Mouse (Mus musculus) intestine, embryonic 16.5 days (tissue): ENCODE results near the gene Lzts3. TPM values are rescaled to one million over a fixed set of nuclear protein-coding genes. Genes with fewer than 3 reads are reported as not detected.

Experiments used
- ATAC-seq: fragments of 200-750 bp; cut with Nextera tagmentation; 2 replicates; pipeline ENCODE4 v1.8.0; 2017; ENCODE audit warnings: moderate TSS enrichment, moderate library complexity
- H3K27ac ChIP-seq: fragments of 300-500 bp; sonication (generic); 2 replicates; pipeline ENCODE4 v1.5.1; 2014; ENCODE audit warnings: mild to moderate bottlenecking, low read length
- H3K27me3 ChIP-seq: fragments of 300-500 bp; sonication (generic); replicated peaks from 2 replicates; pipeline ENCODE4 v1.6.1; 2014; ENCODE audit warnings: low read length, control low read depth, mixed read lengths; ENCODE audit not compliant: control insufficient read depth, insufficient read depth
- H3K36me3 ChIP-seq: fragments of 300-500 bp; sonication (generic); 2 replicates; pipeline ENCODE4 v1.6.1; 2014; ENCODE audit warnings: low read length, control low read depth; ENCODE audit not compliant: control insufficient read depth, insufficient read depth
- H3K4me1 ChIP-seq: fragments of 300-500 bp; sonication (generic); 2 replicates; pipeline ENCODE4 v1.6.1; 2014; ENCODE audit warnings: low read length, control low read depth, mixed read lengths; ENCODE audit not compliant: control insufficient read depth, insufficient read depth
- H3K4me2 ChIP-seq: fragments of 300-500 bp; sonication (generic); 2 replicates; pipeline ENCODE4 v1.6.1; 2014; ENCODE audit warnings: low read depth, low read length, control low read depth
- H3K4me3 ChIP-seq: fragments of 300-500 bp; sonication (generic); 2 replicates; pipeline ENCODE4 v1.5.1; 2014; ENCODE audit warnings: mild to moderate bottlenecking, low read length
- H3K9ac ChIP-seq: fragments of 300-500 bp; sonication (generic); 2 replicates; pipeline ENCODE4 v1.6.1; 2014; ENCODE audit warnings: low read depth, low read length
- H3K9me3 ChIP-seq: fragments of 300-500 bp; sonication (generic); 2 replicates; pipeline ENCODE4 v1.6.1; 2016; ENCODE audit warnings: low read length, control low read depth; ENCODE audit not compliant: control insufficient read depth
- WGBS: fragments of 180-500 bp; shearing (Covaris S2); extraction: QIAGEN DNeasy Blood & Tissue Kit; methylation state at CpG from one replicate; pipeline ENCODE4 v1.1.7; 2014; 5-methylcytosine and 5-hydroxymethylcytosine counted together
- polyA plus RNA-seq: library from polyadenylated mRNA; unstranded; fragments of >200 nt; fragmentation: Nextera tagmentation; extraction: Ambion mirVana; gene quantifications from 2 replicates; pipeline ENCODE4 v1.2.1, GENCODE M21; 2015

Lzts3 gene
- polyA plus RNA-seq, 1 experiment from 2014 or later: 15.0 TPM

- H3K9ac ChIP-seq: no peak overlapping the region
- WGBS: 66% methylated on average over 1 of the region's 1 CpGs
- peaks cover 31% of the 10 kb centered on the region for H3K4me1 ChIP-seq
- no peak overlapping the region for H3K27ac ChIP-seq
- H3K4me2 ChIP-seq: no peak overlapping the region
- H3K9me3 ChIP-seq: no peaks in the 10 kb centered on the region
- no peak for ATAC-seq
- H3K36me3 ChIP-seq: no peaks in the 10 kb centered on the region
- H3K27me3 ChIP-seq: peaks cover 11% of the 10 kb centered on the region
- no peak overlapping the region for H3K4me3 ChIP-seq
Measured at GRCm38 (mm10) chr2:130632416-130632815, 10.2 kb downstream of the Lzts3 start.

- peak; percentile 87 for ATAC-seq
- Histone ChIP-seq H3K36me3 (no peaks in the 10 kb centered on the region), H3K4me3 (peak within 1 kb of the TSS; percentile 97), H3K27ac (peak within 1 kb of the TSS; percentile 73), H3K4me2 (peak within 1 kb of the TSS; percentile 72), H3K9ac (peak within 1 kb of the TSS; percentile 95), H3K9me3 (no peaks in the 10 kb centered on the region), H3K27me3 (peaks cover 5% of the 10 kb centered on the region), H3K4me1 (peaks cover 15% of the 10 kb centered on the region)
- under 1% methylated on average over 19 of the region's 25 CpGs for WGBS
Measured at GRCm38 (mm10) chr2:130629839-130630203, 12.8 kb downstream of the Lzts3 start, which contains the start of the genes Fastkd5 and Ubox5. Fastkd5 (minus strand) TSS chr2:130630027. Ubox5 (minus strand) TSS chr2:130630038.

DNA sequence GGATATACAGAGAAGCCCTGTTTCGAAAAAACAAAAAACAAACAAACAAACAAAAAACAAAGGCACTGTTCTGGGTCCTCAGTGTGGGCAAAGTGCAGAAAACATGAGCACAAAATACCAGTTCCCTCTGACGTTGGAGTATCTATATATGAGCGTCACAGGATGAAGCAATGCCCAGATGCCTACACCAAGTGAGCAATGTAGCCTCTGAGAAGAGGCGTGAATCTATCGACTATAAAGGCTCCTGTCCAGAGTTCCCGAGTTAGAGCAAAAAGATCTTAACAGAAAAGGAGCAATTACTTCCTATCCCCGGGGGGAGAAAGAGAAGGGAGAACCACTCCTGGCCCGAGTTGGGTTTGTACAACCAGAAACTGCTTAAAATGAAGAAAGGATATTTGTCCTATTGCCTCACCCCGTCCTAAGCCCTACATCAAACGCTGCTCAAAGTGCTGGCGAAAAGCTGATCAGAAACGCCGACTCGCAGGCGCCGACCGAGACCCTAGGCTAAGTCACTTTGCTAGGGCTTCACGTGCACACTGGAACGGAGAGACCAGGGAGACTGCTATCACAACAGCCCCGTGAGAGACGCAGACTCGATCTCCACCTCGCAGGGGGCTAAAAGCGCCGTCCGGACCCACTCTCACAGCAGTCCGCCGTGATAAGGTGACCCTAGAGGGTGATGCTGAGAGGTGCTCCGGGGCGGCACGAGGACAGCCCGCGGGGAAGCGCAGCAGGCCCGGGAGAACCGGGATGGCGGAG is 13.3 kb downstream of the Lzts3 start:
- Histone ChIP-seq H3K9ac (peak overlapping the region; percentile 95), H3K4me1 (peaks cover 9% of the 10 kb centered on the region), H3K27ac (peak overlapping the region; percentile 73), H3K9me3 (no peaks in the 10 kb centered on the region), H3K27me3 (peaks cover 3% of the 10 kb centered on the region), H3K4me3 (peak overlapping the region; percentile 97), H3K36me3 (no peaks in the 10 kb centered on the region), H3K4me2 (peak overlapping the region; percentile 72)
- WGBS: 2% methylated on average over 37 of the region's 37 CpGs
- peak; percentile 68 for ATAC-seq

GRCm38 (mm10) chr2:130628424-130628823 is 14.2 kb downstream of the Lzts3 start:
- H3K4me1 ChIP-seq: peaks cover 8% of the 10 kb centered on the region
- 0 out of 2 replicates have a peak, but pooled peaks cover under 1% of the 10 kb centered on the region for H3K36me3 ChIP-seq
- H3K9me3 ChIP-seq: no peaks in the 10 kb centered on the region
- H3K27me3 ChIP-seq: no peaks in the 10 kb centered on the region
- peak overlapping the region; percentile 97 for H3K4me3 ChIP-seq
- H3K4me2 ChIP-seq: peak overlapping the region; percentile 72; the same call in 1 of the 2 replicates
- H3K9ac ChIP-seq: no peak overlapping the region
- 56% methylated on average over 3 of the region's 3 CpGs for WGBS
- no peak overlapping the region for H3K27ac ChIP-seq
- no peak for ATAC-seq

- H3K4me2 ChIP-seq: no peak overlapping the region
- peaks cover 20% of the 10 kb centered on the region for H3K36me3 ChIP-seq
- no peak overlapping the region for H3K4me3 ChIP-seq
- H3K9me3 ChIP-seq: no peaks in the 10 kb centered on the region
- ATAC-seq: no peak
- no peak overlapping the region for H3K9ac ChIP-seq
- no peaks in the 10 kb centered on the region for H3K4me1 ChIP-seq
- WGBS: 88% methylated on average over 7 of the region's 7 CpGs
- H3K27me3 ChIP-seq: no peaks in the 10 kb centered on the region
- no peak overlapping the region for H3K27ac ChIP-seq
Measured at GRCm38 (mm10) chr2:130618972-130619371, 23.6 kb downstream of the Lzts3 start.

GRCm38 (mm10) chr2:130613091-130613490 is 29.5 kb downstream of the Lzts3 start:
- no peak overlapping the region for H3K4me2 ChIP-seq
- H3K4me3 ChIP-seq: no peak overlapping the region
- no peak for ATAC-seq
- H3K27ac ChIP-seq: no peak overlapping the region
- no peak overlapping the region for H3K9ac ChIP-seq
- H3K27me3 ChIP-seq: no peaks in the 10 kb centered on the region
- H3K9me3 ChIP-seq: no peaks in the 10 kb centered on the region
- H3K4me1 ChIP-seq: no peaks in the 10 kb centered on the region
- WGBS: 61% methylated on average over 3 of the region's 3 CpGs
- H3K36me3 ChIP-seq: peaks cover 17% of the 10 kb centered on the region

DNA sequence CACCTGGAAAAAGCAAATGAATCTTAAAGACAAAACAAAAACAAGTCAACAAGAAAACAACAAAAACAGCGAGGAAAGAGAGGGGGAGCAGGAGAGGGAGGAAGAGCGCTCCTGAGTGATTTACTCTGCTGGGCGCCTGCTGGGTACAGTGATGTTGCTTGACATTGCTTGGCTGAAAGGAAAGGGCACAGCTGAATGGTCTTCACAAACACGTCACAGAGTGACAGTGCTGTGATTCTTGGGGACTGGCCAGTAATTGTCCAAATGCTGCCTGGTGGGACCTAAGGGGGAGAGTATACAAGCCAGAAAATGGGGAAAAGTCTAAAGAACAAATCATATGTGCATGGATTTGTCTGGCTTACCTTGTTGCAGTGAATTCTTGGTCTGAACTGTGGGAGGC is 40.4 kb downstream of the Lzts3 start:
- no peak for ATAC-seq
- no peak overlapping the region for H3K9ac ChIP-seq
- 86% methylated on average over 4 of the region's 4 CpGs for WGBS
- H3K9me3 ChIP-seq: no peaks in the 10 kb centered on the region
- H3K27me3 ChIP-seq: no peaks in the 10 kb centered on the region
- peaks cover 16% of the 10 kb centered on the region for H3K36me3 ChIP-seq
- H3K4me3 ChIP-seq: no peak overlapping the region
- H3K4me2 ChIP-seq: no peak overlapping the region
- H3K27ac ChIP-seq: no peak overlapping the region
- no peaks in the 10 kb centered on the region for H3K4me1 ChIP-seq

DNA sequence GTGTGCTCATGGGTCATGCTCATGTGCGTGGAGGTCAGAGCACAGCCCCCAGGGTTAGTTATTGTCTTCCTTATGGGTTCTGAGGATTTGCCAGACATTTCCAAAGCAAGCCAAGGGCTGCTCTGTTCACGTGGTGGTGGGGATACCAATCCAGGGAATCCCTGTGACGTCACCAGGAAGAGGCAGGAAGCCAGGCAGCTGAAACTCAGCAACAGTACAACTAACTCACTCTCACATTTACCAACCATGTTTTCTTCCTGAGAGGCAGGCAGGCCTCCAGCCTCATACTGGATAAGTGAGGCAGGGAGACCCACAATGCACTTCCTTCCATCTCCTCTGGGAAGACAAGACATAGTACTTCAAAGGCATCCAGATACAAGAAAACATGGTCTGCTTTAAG is 44.2 kb downstream of the Lzts3 start:
- Histone ChIP-seq H3K4me2 (no peak overlapping the region), H3K36me3 (peaks cover 19% of the 10 kb centered on the region)

GRCm38 (mm10) chr2:130597601-130598010 is 45.0 kb downstream of the Lzts3 start:
- Histone ChIP-seq H3K36me3 (peaks cover 16% of the 10 kb centered on the region; the same call in 1 of the 2 replicates), H3K4me3 (no peak overlapping the region), H3K27me3 (no peaks in the 10 kb centered on the region), H3K9ac (no peak overlapping the region), H3K4me1 (no peaks in the 10 kb centered on the region), H3K27ac (no peak overlapping the region), H3K9me3 (no peaks in the 10 kb centered on the region), H3K4me2 (no peak overlapping the region)
- 14% methylated on average over 1 of the region's 1 CpGs for WGBS
- ATAC-seq: no peak

More for the DNA sequence above, 44.2 kb downstream of the Lzts3 start:
- Histone ChIP-seq H3K9me3 (no peaks in the 10 kb centered on the region), H3K4me1 (no peaks in the 10 kb centered on the region), H3K9ac (no peak overlapping the region), H3K27me3 (no peaks in the 10 kb centered on the region), H3K27ac (no peak overlapping the region), H3K4me3 (no peak overlapping the region)
- ATAC-seq: no peak
- WGBS: 79% methylated on average over 3 of the region's 3 CpGs
